Mouse (Mus musculus) liver, embryonic 16.5 days (tissue): ENCODE measurements around the gene Gm21170. TPM values are rescaled to one million over a fixed set of nuclear protein-coding genes. Genes with fewer than 3 reads are reported as not detected.
"Not testable (repeated sequence)": the region's sequence is repeated elsewhere in the genome, so short reads cannot be mapped to it uniquely, and the experiment has no call there.

Source experiments
- ATAC-seq: fragments of 200-750 bp; cut with Nextera tagmentation; 2 replicates; pipeline ENCODE4 v1.8.0; 2017; ENCODE audit warnings: low read depth, mild to moderate bottlenecking, moderate number of reproducible peaks, moderate library complexity
- H3K27ac ChIP-seq: fragments of 300-500 bp; sonication (generic); 2 replicates; pipeline ENCODE4 v1.5.1; 2014; ENCODE audit warnings: mild to moderate bottlenecking, low read length
- H3K27me3 ChIP-seq: fragments of 300-500 bp; sonication (generic); 2 replicates; pipeline ENCODE4 v1.6.1; 2014; ENCODE audit warnings: low read depth, low read length, mixed read lengths; ENCODE audit not compliant: control insufficient read depth, insufficient read depth
- H3K36me3 ChIP-seq: fragments of 300-500 bp; sonication (generic); 2 replicates; pipeline ENCODE4 v1.6.1; 2014; ENCODE audit warnings: mild to moderate bottlenecking; ENCODE audit not compliant: control insufficient read depth, insufficient read depth
- H3K4me1 ChIP-seq: fragments of 300-500 bp; sonication (generic); 2 replicates; pipeline ENCODE4 v1.6.1; 2014; ENCODE audit warnings: low read depth, low read length, mixed read lengths; ENCODE audit not compliant: control insufficient read depth
- H3K4me2 ChIP-seq: fragments of 300-500 bp; sonication (generic); 2 replicates; pipeline ENCODE4 v1.6.1; 2014; ENCODE audit warnings: low read depth, low read length, mixed read lengths
- H3K4me3 ChIP-seq: fragments of 300-500 bp; sonication (generic); 2 replicates; pipeline ENCODE4 v1.5.1; 2014; ENCODE audit warnings: low read depth, mild to moderate bottlenecking, low read length
- H3K9ac ChIP-seq: fragments of 300-500 bp; sonication (generic); 2 replicates; pipeline ENCODE4 v1.6.1; 2014; ENCODE audit warnings: low read depth, low read length
- H3K9me3 ChIP-seq: fragments of 300-500 bp; sonication (generic); replicated peaks from 2 replicates; pipeline ENCODE4 v1.6.1; 2016; ENCODE audit warnings: low read length; ENCODE audit not compliant: control insufficient read depth
- WGBS: fragments of 180-500 bp; shearing (Covaris S2); extraction: QIAGEN DNeasy Blood & Tissue Kit; methylation state at CpG from one replicate; pipeline ENCODE4 v1.1.7; 2014; ENCODE audit not compliant: insufficient replicate concordance; 5-methylcytosine and 5-hydroxymethylcytosine counted together
- polyA plus RNA-seq: library from polyadenylated mRNA; unstranded; fragments of >200 nt; fragmentation: Nextera tagmentation; extraction: Ambion mirVana; gene quantifications from 2 replicates; pipeline ENCODE4 v1.2.1, GENCODE M21; 2015

The Gm21170 gene
- not detected in 2 replicates for polyA plus RNA-seq

- not testable (repeated sequence) for H3K4me1 ChIP-seq, H3K27me3 ChIP-seq, H3K4me3 ChIP-seq, H3K9ac ChIP-seq, H3K27ac ChIP-seq, H3K36me3 ChIP-seq, H3K9me3 ChIP-seq, H3K4me2 ChIP-seq, ATAC-seq
- no CpG with 5 or more reads among the region's 2 CpGs for WGBS
Measured at GRCm38 (mm10) chrY:47690998-47691397, at the start of gene Gm21170. Gm21170 (minus strand) TSS chrY:47691098.

Other genes starting within 250 kb of the Gm21170 start
- gene Gm21256, start 240.1 kb downstream of the Gm21170 start, polyA plus RNA-seq: not detected in 2 replicates